Mouse (Mus musculus): Measurements from ENCODE around the gene Pbld1. TPM values are rescaled to one million over a fixed set of nuclear protein-coding genes. Genes with fewer than 3 reads are reported as not detected.

Pbld1 gene
- 0.74 and 0.98 TPM in 2 replicates for polyA plus RNA-seq (2014; fragmentation: Nextera tagmentation; extraction: Ambion mirVana)

- no peaks in the 10 kb centered on the region for H3K4me1 ChIP-seq (ENCODE audit: control insufficient read depth, insufficient read depth, low read length)
- ATAC-seq (replicated peaks; ENCODE audit: insufficient number of reproducible peaks, low FRiP score, low TSS enrichment, low read depth) (no peak), DNase-seq (ENCODE audit: low spot score) (no peak)
- no peak within 1 kb of the TSS for H3K4me3 ChIP-seq (ENCODE audit: low read depth, low read length)
- no peak within 1 kb of the TSS for H3K4me2 ChIP-seq (ENCODE audit: low read depth, low read length)
- no peaks in the 10 kb centered on the region for H3K27me3 ChIP-seq (ENCODE audit: control insufficient read depth, insufficient read depth, low read length)
- no peaks in the 10 kb centered on the region for H3K9me3 ChIP-seq (replicated peaks; ENCODE audit: control insufficient read depth, low read length)
- 83% methylated on average over 2 of the region's 2 CpGs for WGBS
- H3K36me3 ChIP-seq (replicated peaks; ENCODE audit: control insufficient read depth, insufficient read depth, low read depth, low read length) = no peaks in the 10 kb centered on the region
- no peak within 1 kb of the TSS for H3K9ac ChIP-seq (replicated peaks; ENCODE audit: low read length)
- no peak within 1 kb of the TSS for H3K27ac ChIP-seq (replicated peaks; ENCODE audit: low read depth, low read length)
These were observed at the start of gene Pbld1 for GRCm38 (mm10) chr10:63059862-63060261. Gene Pbld1, plus strand, starts transcription at chr10:63060162.

- 84% methylated on average over 4 of the region's 4 CpGs for WGBS
- DNase-seq (ENCODE audit: low spot score) = no peak
- ATAC-seq (replicated peaks; ENCODE audit: insufficient number of reproducible peaks, low FRiP score, low TSS enrichment, low read depth) = 0 out of 2 replicates have a peak, but pooled peaks have one; percentile 19
- Histone ChIP-seq H3K4me2 (ENCODE audit: low read depth, low read length) (no peak overlapping the region), H3K9me3 (replicated peaks; ENCODE audit: control insufficient read depth, low read length) (no peaks in the 10 kb centered on the region), H3K4me1 (ENCODE audit: control insufficient read depth, insufficient read depth, low read length) (no peaks in the 10 kb centered on the region), H3K4me3 (ENCODE audit: low read depth, low read length) (no peak overlapping the region), H3K27ac (replicated peaks; ENCODE audit: low read depth, low read length) (no peak overlapping the region), H3K9ac (replicated peaks; ENCODE audit: low read length) (no peak overlapping the region), H3K27me3 (ENCODE audit: control insufficient read depth, insufficient read depth, low read length) (no peaks in the 10 kb centered on the region), H3K36me3 (replicated peaks; ENCODE audit: control insufficient read depth, insufficient read depth, low read depth, low read length) (peaks cover 6% of the 10 kb centered on the region)
These were observed 49.7 kb upstream of the Pbld1 start for GRCm38 (mm10) chr10:63010268-63010667.

GRCm38 (mm10) chr10:63011556-63011955, 48.4 kb upstream of the Pbld1 start:
- no peak overlapping the region for H3K4me2 ChIP-seq (ENCODE audit: low read depth, low read length)
- no peak overlapping the region for H3K9ac ChIP-seq (replicated peaks; ENCODE audit: low read length)
- H3K9me3 ChIP-seq (replicated peaks; ENCODE audit: control insufficient read depth, low read length) = no peaks in the 10 kb centered on the region
- no peaks in the 10 kb centered on the region for H3K27me3 ChIP-seq (ENCODE audit: control insufficient read depth, insufficient read depth, low read length)
- peaks cover 14% of the 10 kb centered on the region for H3K36me3 ChIP-seq (replicated peaks; ENCODE audit: control insufficient read depth, insufficient read depth, low read depth, low read length)
- no peak overlapping the region for H3K4me3 ChIP-seq (ENCODE audit: low read depth, low read length)
- DNase-seq (ENCODE audit: low spot score) (no peak), ATAC-seq (replicated peaks; ENCODE audit: insufficient number of reproducible peaks, low FRiP score, low TSS enrichment, low read depth) (no peak)
- H3K27ac ChIP-seq (replicated peaks; ENCODE audit: low read depth, low read length) = no peak overlapping the region
- WGBS = 90% methylated on average over 6 of the region's 6 CpGs
- H3K4me1 ChIP-seq (ENCODE audit: control insufficient read depth, insufficient read depth, low read length) = no peaks in the 10 kb centered on the region

GRCm38 (mm10) chr10:63013476-63013875, 46.5 kb upstream of the Pbld1 start:
- Histone ChIP-seq H3K9ac (replicated peaks; ENCODE audit: low read length) (no peak overlapping the region), H3K36me3 (replicated peaks; ENCODE audit: control insufficient read depth, insufficient read depth, low read depth, low read length) (peaks cover 15% of the 10 kb centered on the region), H3K4me2 (ENCODE audit: low read depth, low read length) (no peak overlapping the region), H3K4me3 (ENCODE audit: low read depth, low read length) (no peak overlapping the region), H3K27me3 (ENCODE audit: control insufficient read depth, insufficient read depth, low read length) (no peaks in the 10 kb centered on the region), H3K9me3 (replicated peaks; ENCODE audit: control insufficient read depth, low read length) (no peaks in the 10 kb centered on the region), H3K27ac (replicated peaks; ENCODE audit: low read depth, low read length) (no peak overlapping the region), H3K4me1 (ENCODE audit: control insufficient read depth, insufficient read depth, low read length) (no peaks in the 10 kb centered on the region)
- DNase-seq (ENCODE audit: low spot score) (no peak), ATAC-seq (replicated peaks; ENCODE audit: insufficient number of reproducible peaks, low FRiP score, low TSS enrichment, low read depth) (no peak)
- WGBS = 88% methylated on average over 3 of the region's 3 CpGs

GRCm38 (mm10) chr10:63014168-63014567, 45.8 kb upstream of the Pbld1 start:
- no peak for DNase-seq (ENCODE audit: low spot score)
- Histone ChIP-seq H3K4me2 (ENCODE audit: low read depth, low read length) (no peak overlapping the region), H3K27ac (replicated peaks; ENCODE audit: low read depth, low read length) (no peak overlapping the region), H3K4me1 (ENCODE audit: control insufficient read depth, insufficient read depth, low read length) (no peaks in the 10 kb centered on the region), H3K4me3 (ENCODE audit: low read depth, low read length) (no peak overlapping the region), H3K9me3 (replicated peaks; ENCODE audit: control insufficient read depth, low read length) (no peaks in the 10 kb centered on the region), H3K9ac (replicated peaks; ENCODE audit: low read length) (no peak overlapping the region), H3K27me3 (ENCODE audit: control insufficient read depth, insufficient read depth, low read length) (no peaks in the 10 kb centered on the region), H3K36me3 (replicated peaks; ENCODE audit: control insufficient read depth, insufficient read depth, low read depth, low read length) (peaks cover 15% of the 10 kb centered on the region)
- WGBS = 88% methylated on average over 9 of the region's 9 CpGs
- no peak for ATAC-seq (replicated peaks; ENCODE audit: insufficient number of reproducible peaks, low FRiP score, low TSS enrichment, low read depth)

GRCm38 (mm10) chr10:63019304-63019703, 40.7 kb upstream of the Pbld1 start:
- WGBS = 90% methylated on average over 6 of the region's 6 CpGs
- no peaks in the 10 kb centered on the region for H3K4me1 ChIP-seq (ENCODE audit: control insufficient read depth, insufficient read depth, low read length)
- ATAC-seq (replicated peaks; ENCODE audit: insufficient number of reproducible peaks, low FRiP score, low TSS enrichment, low read depth) = no peak
- no peak overlapping the region for H3K9ac ChIP-seq (replicated peaks; ENCODE audit: low read length)
- H3K27me3 ChIP-seq (ENCODE audit: control insufficient read depth, insufficient read depth, low read length) = no peaks in the 10 kb centered on the region
- no peak overlapping the region for H3K4me2 ChIP-seq (ENCODE audit: low read depth, low read length)
- H3K4me3 ChIP-seq (ENCODE audit: low read depth, low read length) = no peak overlapping the region
- no peak overlapping the region for H3K27ac ChIP-seq (replicated peaks; ENCODE audit: low read depth, low read length)
- H3K9me3 ChIP-seq (replicated peaks; ENCODE audit: control insufficient read depth, low read length) = no peaks in the 10 kb centered on the region
- H3K36me3 ChIP-seq (replicated peaks; ENCODE audit: control insufficient read depth, insufficient read depth, low read depth, low read length) = peaks cover 9% of the 10 kb centered on the region
- DNase-seq (ENCODE audit: low spot score) = no peak

GRCm38 (mm10) chr10:63021702-63022101, 38.3 kb upstream of the Pbld1 start:
- Histone ChIP-seq H3K36me3 (replicated peaks; ENCODE audit: control insufficient read depth, insufficient read depth, low read depth, low read length) (no peaks in the 10 kb centered on the region), H3K9me3 (replicated peaks; ENCODE audit: control insufficient read depth, low read length) (no peaks in the 10 kb centered on the region), H3K27ac (replicated peaks; ENCODE audit: low read depth, low read length) (no peak overlapping the region), H3K9ac (replicated peaks; ENCODE audit: low read length) (peak overlapping the region; percentile 97), H3K4me1 (ENCODE audit: control insufficient read depth, insufficient read depth, low read length) (no peaks in the 10 kb centered on the region), H3K27me3 (ENCODE audit: control insufficient read depth, insufficient read depth, low read length) (no peaks in the 10 kb centered on the region), H3K4me2 (ENCODE audit: low read depth, low read length) (peak overlapping the region; percentile 62), H3K4me3 (ENCODE audit: low read depth, low read length) (peak overlapping the region; percentile 88)
- ATAC-seq (replicated peaks; ENCODE audit: insufficient number of reproducible peaks, low FRiP score, low TSS enrichment, low read depth) (no peak), DNase-seq (ENCODE audit: low spot score) (peak; percentile 31)
- 54% methylated on average over 4 of the region's 4 CpGs for WGBS

- H3K27ac ChIP-seq (replicated peaks; ENCODE audit: low read depth, low read length) = peak overlapping the region; percentile 99
- H3K36me3 ChIP-seq (replicated peaks; ENCODE audit: control insufficient read depth, insufficient read depth, low read depth, low read length) = no peaks in the 10 kb centered on the region
- under 1% methylated on average over 27 of the region's 27 CpGs for WGBS
- ATAC-seq (replicated peaks; ENCODE audit: insufficient number of reproducible peaks, low FRiP score, low TSS enrichment, low read depth) (no peak), DNase-seq (ENCODE audit: low spot score) (peak; percentile 20)
- H3K9me3 ChIP-seq (replicated peaks; ENCODE audit: control insufficient read depth, low read length) = no peaks in the 10 kb centered on the region
- no peaks in the 10 kb centered on the region for H3K27me3 ChIP-seq (ENCODE audit: control insufficient read depth, insufficient read depth, low read length)
- H3K4me3 ChIP-seq (ENCODE audit: low read depth, low read length) = peak overlapping the region; percentile 88
- peak overlapping the region; percentile 97 for H3K9ac ChIP-seq (replicated peaks; ENCODE audit: low read length)
- peak overlapping the region; percentile 62 for H3K4me2 ChIP-seq (ENCODE audit: low read depth, low read length)
- H3K4me1 ChIP-seq (ENCODE audit: control insufficient read depth, insufficient read depth, low read length) = no peaks in the 10 kb centered on the region
These were observed 37.3 kb upstream of the Pbld1 start for GRCm38 (mm10) chr10:63022541-63023120.
